ENCODE assay signal across 8 mouse cellular contexts in the genomic region with DNA sequence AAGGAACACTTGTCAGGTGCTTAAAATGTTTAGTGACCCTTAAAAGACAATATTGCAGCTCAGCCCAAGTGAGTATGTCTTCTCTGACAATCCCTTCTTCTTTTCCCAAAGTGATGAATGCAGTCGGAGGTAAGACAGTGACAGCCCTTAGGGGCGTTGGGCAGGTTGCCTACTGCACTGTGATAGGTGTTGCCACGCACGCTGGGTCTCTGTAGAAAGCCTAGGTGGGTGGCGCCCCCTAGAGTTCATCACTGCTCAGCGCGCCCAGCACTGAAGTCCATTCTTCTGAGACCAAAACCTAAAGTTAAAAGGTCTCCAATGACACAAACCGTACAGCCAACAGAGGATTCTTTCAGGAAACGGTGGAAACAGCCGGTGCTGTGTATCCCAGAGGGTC. TPM values are rescaled to one million over a fixed set of nuclear protein-coding genes. Genes with fewer than 3 reads are reported as not detected.
A peak's percentile ranks its signal among the peaks of the same experiment; 100 is the strongest.
DNase-seq lines count a peak whose midpoint lies in the region; ATAC-seq and TF ChIP-seq lines count a peak whose summit lies in the region.

No protein-coding gene starts in this region.

- peak; percentile 81 for TF ChIP-seq CTCF in heart, adult 2 months (IDR thresholded peaks at IDR 0.05)

- ATAC-seq in activated CD4-positive, CD25-positive, alpha-beta regulatory T cell, adult 4 months, result peak; percentile 36
- ATAC-seq in embryonic facial prominence, embryonic 11.5 days (replicated peaks; ENCODE audit: insufficient number of reproducible peaks, low FRiP score, low TSS enrichment, low read depth), result no peak
- no peak for ATAC-seq in heart, embryonic 16.5 days (replicated peaks; ENCODE audit: extremely low read depth, insufficient read depth, low FRiP score)
- ATAC-seq in neural tube, embryonic 15.5 days (ENCODE audit: low FRiP score), result peak; percentile 65; the same call in 1 of the 2 replicates

- H3K9ac ChIP-seq in heart, adult 2 months (ENCODE audit: low read depth, low read length), result no peak overlapping the region
- H3K9ac ChIP-seq in embryonic facial prominence, embryonic 11.5 days (replicated peaks; ENCODE audit: low read length), result no peak overlapping the region
- no peak overlapping the region for H3K9ac ChIP-seq in heart, embryonic 16.5 days (ENCODE audit: low read length)
- no peak overlapping the region for H3K9ac ChIP-seq in neural tube, embryonic 15.5 days (replicated peaks)

- no peaks in the 10 kb centered on the region for H3K36me3 ChIP-seq in heart, adult 2 months (ENCODE audit: control insufficient read depth, insufficient read depth, low read length)
- no peaks in the 10 kb centered on the region for H3K36me3 ChIP-seq in embryonic facial prominence, embryonic 11.5 days (replicated peaks; ENCODE audit: control insufficient read depth, insufficient read depth, low read depth, low read length)
- no peaks in the 10 kb centered on the region for H3K36me3 ChIP-seq in heart, embryonic 16.5 days (ENCODE audit: control insufficient read depth, insufficient read depth)
- H3K36me3 ChIP-seq in neural tube, embryonic 15.5 days, result no peaks in the 10 kb centered on the region

- intact Hi-C loops in heart, adult 2 months (cut with DNase I), result loop anchor here (10.0 kb wide), 1 partner anchor 835 kb away; no protein-coding TSS in a partner anchor
- intact Hi-C loops in left cerebral cortex, postnatal 10 days (cut with DNase I), result loop anchor here (10.0 kb wide), 2 partner anchors 835 to 945 kb away; no protein-coding TSS in a partner anchor

- TF ChIP-seq POLR2A in heart, adult 2 months (IDR thresholded peaks at IDR 0.05; ENCODE audit: insufficient read depth, low read depth, low read length), result no peak

- no peak for TF ChIP-seq EP300 in heart, adult 2 months (IDR thresholded peaks at IDR 0.05; ENCODE audit: insufficient read depth, low read depth, low read length)

- H3K9me3 ChIP-seq in embryonic facial prominence, embryonic 11.5 days (replicated peaks; ENCODE audit: control insufficient read depth, low read length), result no peaks in the 10 kb centered on the region
- peaks cover 5% of the 10 kb centered on the region; the same call in 1 of the 2 replicates for H3K9me3 ChIP-seq in heart, embryonic 16.5 days (replicated peaks; ENCODE audit: control insufficient read depth, low read length)
- no peaks in the 10 kb centered on the region for H3K9me3 ChIP-seq in neural tube, embryonic 15.5 days (replicated peaks)

- no peak overlapping the region for H3K4me3 ChIP-seq in heart, adult 2 months
- H3K4me3 ChIP-seq in embryonic facial prominence, embryonic 11.5 days (ENCODE audit: low read depth, low read length), result no peak overlapping the region
- no peak overlapping the region for H3K4me3 ChIP-seq in heart, embryonic 16.5 days (ENCODE audit: low read length)
- H3K4me3 ChIP-seq in neural tube, embryonic 15.5 days (replicated peaks), result peak overlapping the region; percentile 19

- H3K27me3 ChIP-seq in heart, adult 2 months (ENCODE audit: control insufficient read depth, insufficient read depth, low read length), result no peaks in the 10 kb centered on the region
- no peaks in the 10 kb centered on the region for H3K27me3 ChIP-seq in embryonic facial prominence, embryonic 11.5 days (ENCODE audit: control insufficient read depth, insufficient read depth, low read length)
- H3K27me3 ChIP-seq in heart, embryonic 16.5 days (ENCODE audit: control insufficient read depth, insufficient read depth, low read length), result no peaks in the 10 kb centered on the region
- H3K27me3 ChIP-seq in neural tube, embryonic 15.5 days (replicated peaks), result no peaks in the 10 kb centered on the region

- H3K4me1 ChIP-seq in heart, adult 2 months (ENCODE audit: control insufficient read depth, insufficient read depth, low read length), result no peaks in the 10 kb centered on the region
- H3K4me1 ChIP-seq in embryonic facial prominence, embryonic 11.5 days (ENCODE audit: control insufficient read depth, insufficient read depth, low read length), result no peaks in the 10 kb centered on the region
- H3K4me1 ChIP-seq in heart, embryonic 16.5 days (ENCODE audit: control insufficient read depth, insufficient read depth, low read length), result peaks cover 6% of the 10 kb centered on the region; the same call in 1 of the 2 replicates
- peaks cover 11% of the 10 kb centered on the region for H3K4me1 ChIP-seq in neural tube, embryonic 15.5 days

- 11% methylated on average over 10 of the region's 10 CpGs for WGBS in heart, adult 2 months
- 11% methylated on average over 10 of the region's 10 CpGs for WGBS in embryonic facial prominence, embryonic 11.5 days
- WGBS in heart, embryonic 16.5 days, result 16% methylated on average over 10 of the region's 10 CpGs
- 18% methylated on average over 10 of the region's 10 CpGs for WGBS in neural tube, embryonic 15.5 days

- peak; percentile 28 to 51 for DNase-seq in heart, adult 2 months
- no peak for DNase-seq in heart, adult 11 months
- DNase-seq in embryonic facial prominence, embryonic 11.5 days (ENCODE audit: low spot score), result peak; percentile 68
- DNase-seq in left cerebral cortex, postnatal 10 days (ENCODE audit: extremely low spot score in 1 of 2, low spot score in 2 of 2), result peak; percentile 42 to 70
- peak; percentile 71 for DNase-seq in thymus, postnatal 4 days

- H3K79me2 ChIP-seq in heart, adult 2 months (replicated peaks; ENCODE audit: control insufficient read depth, insufficient read depth, low read length), result no peaks in the 10 kb centered on the region

- no peak overlapping the region for H3K27ac ChIP-seq in heart, adult 2 months
- no peak overlapping the region for H3K27ac ChIP-seq in embryonic facial prominence, embryonic 11.5 days (replicated peaks; ENCODE audit: low read depth, low read length)
- H3K27ac ChIP-seq in heart, embryonic 16.5 days (ENCODE audit: low read length), result no peak overlapping the region
- H3K27ac ChIP-seq in neural tube, embryonic 15.5 days (replicated peaks), result no peak overlapping the region

- peak overlapping the region; percentile 23; the same call in 1 of the 2 replicates for H3K4me2 ChIP-seq in embryonic facial prominence, embryonic 11.5 days (ENCODE audit: low read depth, low read length)
- peak overlapping the region; percentile 48; the same call in 1 of the 2 replicates for H3K4me2 ChIP-seq in heart, embryonic 16.5 days (ENCODE audit: low read depth, low read length)
- peak overlapping the region; percentile 49 for H3K4me2 ChIP-seq in neural tube, embryonic 15.5 days

RNA-seq across cellular contexts. Expression of gene Suds3, which starts 46.4 kb away (rescaled TPM):
- 100 to 1,000 TPM in 1 of 2 experiments, 10 to 100 TPM in 1; 76.8 to 112 TPM for total RNA-seq in heart, adult 2 months (2021)
- polyA plus RNA-seq in heart, adult 2 months (2012; rRNA removed), result 44.7 and 55.9 TPM in 2 replicates
- polyA plus RNA-seq in activated CD4-positive, CD25-positive, alpha-beta regulatory T cell, adult 4 months (2017; shearing (Covaris generic)), result 10 to 100 TPM; 11.5 to 12.3 TPM
- 52.2 and 56.2 TPM in 2 replicates for polyA plus RNA-seq in embryonic facial prominence, embryonic 11.5 days (2014; fragmentation: Nextera tagmentation; extraction: Ambion mirVana)
- 56.1 and 58.2 TPM in 2 replicates for polyA plus RNA-seq in heart, embryonic 16.5 days (2015; fragmentation: Nextera tagmentation; extraction: Ambion mirVana)
- total RNA-seq in left cerebral cortex, postnatal 10 days (2021), result 10 to 100 TPM; 93.7 to 93.9 TPM
- polyA plus RNA-seq in neural tube, embryonic 15.5 days (2015; fragmentation: Nextera tagmentation; extraction: Ambion mirVana), result 79.4 and 81.9 TPM in 2 replicates

RNA-seq across cellular contexts. Expression of gene Taok3, which starts 50.4 kb away (rescaled TPM):
- total RNA-seq in heart, adult 2 months (2021), result 1 to 10 TPM; 6.2 to 7.8 TPM
- 3.1 and 4.7 TPM in 2 replicates for polyA plus RNA-seq in heart, adult 2 months (2012; rRNA removed)
- polyA plus RNA-seq in activated CD4-positive, CD25-positive, alpha-beta regulatory T cell, adult 4 months (2017; shearing (Covaris generic)), result 100 to 1,000 TPM; 137 to 138 TPM
- 11.6 and 12.0 TPM in 2 replicates for polyA plus RNA-seq in embryonic facial prominence, embryonic 11.5 days (2014; fragmentation: Nextera tagmentation; extraction: Ambion mirVana)
- 12.8 and 19.2 TPM in 2 replicates for polyA plus RNA-seq in heart, embryonic 16.5 days (2015; fragmentation: Nextera tagmentation; extraction: Ambion mirVana)
- 10 to 100 TPM; 67.6 to 68.7 TPM for total RNA-seq in left cerebral cortex, postnatal 10 days (2021)
- 63.8 and 67.1 TPM in 2 replicates for polyA plus RNA-seq in neural tube, embryonic 15.5 days (2015; fragmentation: Nextera tagmentation; extraction: Ambion mirVana)

Comparison
In these comparisons a context has a peak if more than half of its experiments do, and no peak if none do; other contexts are left out.
1. ATAC-seq: peak in activated CD4-positive, CD25-positive, alpha-beta regulatory T cell, adult 4 months (single experiment) and neural tube, embryonic 15.5 days (single experiment); none in embryonic facial prominence, embryonic 11.5 days (single experiment) and heart, embryonic 16.5 days (single experiment).
2. Peak in every context shown above with its lines, with median percentiles within 50 percentile points of each other: H3K4me2 ChIP-seq.